Mouse (Mus musculus): ENCODE measurements around the gene Ppt2. TPM values are rescaled to one million over a fixed set of nuclear protein-coding genes. Genes with fewer than 3 reads are reported as not detected.

Ppt2 gene
- polyA plus RNA-seq, 1 experiment, result 35.8 TPM

DNA sequence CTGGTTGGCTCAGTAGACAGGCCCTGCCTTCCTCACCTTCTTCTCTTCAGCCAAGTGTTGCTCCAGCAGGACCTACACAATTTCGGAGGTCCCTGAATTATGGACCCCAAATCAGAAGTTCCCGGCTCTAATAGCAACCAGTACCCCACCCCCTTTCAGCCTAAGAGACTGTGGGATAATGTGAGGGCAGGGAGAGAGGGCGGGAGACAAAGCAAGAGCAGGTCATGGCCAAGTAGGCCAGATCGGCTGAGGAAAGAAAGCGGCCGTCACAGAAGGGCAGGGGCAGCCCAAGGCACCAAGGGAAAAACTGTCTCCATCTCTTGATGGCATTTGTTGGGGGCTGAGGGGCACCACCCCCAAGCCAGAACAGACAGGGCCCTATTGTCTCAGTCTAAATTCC is 12.4 kb downstream of the Ppt2 start, which contains the start of gene Egfl8:
Gene Egfl8, minus strand, starts transcription at position 101 of the 400 bp plus-strand sequence.
- no peak for DNase-seq (ENCODE audit: low read depth, low spot score)
- 86% methylated on average over 6 of the region's 6 CpGs for WGBS

DNA sequence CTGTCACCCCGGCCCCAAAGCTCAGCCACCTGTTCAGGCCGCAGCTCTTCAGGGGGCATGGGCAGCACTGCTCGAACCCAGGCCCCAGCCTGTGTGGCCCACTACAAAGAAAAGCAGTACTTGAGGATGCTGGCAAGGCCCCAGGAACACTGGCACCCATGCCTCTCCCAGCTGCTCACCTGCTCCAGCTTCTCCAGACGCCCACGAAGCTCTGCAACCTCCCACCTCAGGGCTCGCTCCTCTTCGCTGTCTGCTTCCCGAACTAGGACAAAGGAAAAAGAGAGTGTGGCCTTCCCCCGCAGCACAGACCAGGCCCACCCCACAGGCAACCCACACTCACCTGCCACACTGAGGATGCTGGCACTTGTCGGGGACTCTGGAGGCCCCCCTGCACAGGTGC is 14.5 kb downstream of the Ppt2 start:
- WGBS, result 87% methylated on average over 10 of the region's 10 CpGs
- no peak for DNase-seq (ENCODE audit: low read depth, low spot score)

DNA sequence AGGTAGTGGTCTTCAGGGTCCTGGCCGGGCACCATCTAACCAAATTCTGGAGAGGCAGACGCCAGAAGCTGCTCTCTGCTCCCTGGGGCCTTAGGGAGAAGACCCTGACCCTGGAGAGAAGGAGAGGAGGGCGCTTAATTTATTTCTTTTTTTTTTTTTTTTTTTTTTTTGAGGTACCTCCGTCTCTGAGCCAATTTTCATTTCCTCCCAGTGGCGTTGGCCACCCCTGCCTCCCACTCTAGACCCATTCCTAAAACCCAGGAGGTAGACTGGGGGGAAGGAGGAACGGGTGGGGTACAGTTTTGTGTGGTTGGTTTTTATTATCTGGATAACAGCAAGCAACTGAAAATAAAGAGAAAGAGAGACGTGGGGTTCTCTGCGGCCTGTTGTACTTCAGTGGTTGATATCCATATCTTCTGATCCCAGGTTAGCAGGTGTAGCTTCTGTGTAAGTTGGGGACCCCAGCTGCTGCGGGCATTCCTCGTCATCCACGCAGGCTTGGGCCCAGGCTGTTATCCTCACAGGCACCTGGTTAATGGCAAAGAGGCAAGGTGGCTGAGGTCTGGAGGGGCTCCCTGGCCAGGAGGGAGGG is 15.2 kb downstream of the Ppt2 start:
- DNase-seq (ENCODE audit: low read depth, low spot score), result no peak
- WGBS, result 81% methylated on average over 11 of the region's 11 CpGs

DNA sequence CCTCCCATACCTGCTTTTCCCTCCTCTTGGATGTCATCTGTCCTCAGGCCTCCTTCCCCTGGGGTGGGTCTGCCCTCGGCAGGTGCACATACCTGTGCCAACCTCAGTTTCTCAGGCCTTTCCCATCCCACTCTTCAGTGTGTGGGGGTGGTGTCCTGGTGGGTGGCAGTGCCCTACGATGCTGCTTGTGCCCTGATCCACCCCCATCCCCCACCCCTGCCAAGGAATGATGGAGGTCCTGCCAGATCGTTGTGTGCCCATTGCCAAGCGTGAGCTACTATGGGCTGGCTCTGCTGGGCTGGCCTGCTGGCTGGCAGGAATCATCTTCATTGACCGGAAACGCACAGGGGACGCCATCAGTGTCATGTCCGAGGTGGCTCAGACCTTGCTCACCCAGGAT is 17.3 kb downstream of the Ppt2 start:
- DNase-seq (ENCODE audit: low read depth, low spot score), result no peak
- 92% methylated on average over 8 of the region's 8 CpGs for WGBS

DNA sequence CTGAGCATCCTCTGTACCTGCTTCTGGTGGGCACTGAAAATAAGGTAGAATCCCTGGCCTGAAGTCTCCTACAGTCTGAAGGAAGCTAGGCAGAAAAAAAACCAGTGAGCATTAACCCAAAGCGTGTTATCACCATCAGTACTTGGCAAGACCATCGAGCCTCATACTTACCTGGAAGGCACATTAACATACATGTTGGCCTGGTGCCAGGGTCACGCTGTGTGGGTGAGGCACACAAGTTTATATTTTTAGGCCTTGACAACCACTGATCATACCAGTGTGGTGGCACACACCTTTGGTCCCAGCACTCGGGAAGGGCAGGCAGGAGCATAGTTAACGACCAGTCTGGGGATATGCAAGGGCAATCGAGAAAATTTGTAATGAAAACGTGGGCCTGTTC is 20.3 kb downstream of the Ppt2 start:
- DNase-seq (ENCODE audit: low read depth, low spot score), result no peak
- WGBS, result 26% methylated on average over 7 of the region's 7 CpGs

DNA sequence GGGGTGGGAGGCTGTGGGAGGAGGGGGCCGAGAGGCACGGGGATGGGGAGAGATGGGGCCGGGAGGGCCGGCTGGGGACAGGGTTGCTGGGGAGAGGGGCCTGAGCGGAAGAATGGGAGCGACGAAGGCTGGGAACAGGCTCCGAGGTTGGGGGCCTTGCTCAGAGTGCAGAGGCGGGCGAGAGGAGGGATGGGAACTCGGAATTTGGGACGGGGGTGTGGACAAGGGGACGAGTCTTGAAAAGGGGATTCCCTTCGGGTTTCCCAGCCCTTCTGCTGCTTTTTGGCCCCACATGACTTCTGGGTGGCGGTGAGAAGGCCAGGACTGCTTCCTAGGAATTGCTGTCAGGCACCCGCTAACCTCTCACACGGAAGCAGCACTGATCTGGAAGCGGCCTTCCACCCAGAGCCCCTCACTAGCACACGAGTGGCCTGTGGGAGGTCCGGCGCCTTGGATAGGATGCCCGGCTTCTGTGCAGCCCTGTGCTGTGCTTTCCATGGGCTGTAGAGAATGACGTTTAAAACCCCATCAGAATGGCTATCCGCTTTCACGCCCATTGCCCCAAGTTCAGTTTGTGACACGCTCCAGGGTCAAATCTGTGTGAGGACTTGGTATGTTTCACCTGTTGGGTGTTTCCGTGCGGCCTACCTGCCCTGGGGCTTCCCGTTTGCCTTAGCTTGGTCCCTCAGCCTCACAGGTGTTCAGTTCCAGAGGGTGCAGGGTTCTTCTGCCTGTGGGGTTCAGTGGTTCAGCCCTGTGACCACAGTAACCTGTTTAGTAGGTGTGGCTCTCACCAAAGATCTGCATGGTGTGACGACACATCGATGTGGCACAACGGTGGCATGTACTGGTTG is 21.9 kb downstream of the Ppt2 start:
- 4% methylated on average over 32 of the region's 32 CpGs for WGBS
- no peak for DNase-seq (ENCODE audit: low read depth, low spot score)

DNA sequence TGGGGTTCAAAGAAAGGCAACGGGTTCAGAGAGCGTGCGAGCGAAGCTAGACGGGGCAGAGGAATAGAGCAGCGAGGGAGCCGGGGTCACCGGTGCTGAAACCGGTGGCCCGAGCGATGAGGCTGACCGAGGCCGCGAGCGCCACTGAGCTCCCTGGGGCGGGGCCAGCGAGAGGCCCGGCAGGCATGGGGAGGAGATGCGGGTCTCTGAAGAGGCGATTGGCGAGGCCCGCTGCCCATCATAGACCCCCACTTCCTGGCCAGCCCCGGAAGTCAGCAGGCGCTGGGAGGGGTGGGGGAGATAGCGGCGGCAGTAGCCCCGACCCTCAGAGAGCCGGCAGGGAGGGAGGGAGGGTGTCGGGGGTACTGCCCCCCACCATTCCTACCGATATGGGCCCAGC is 22.7 kb downstream of the Ppt2 start:
- no peak for DNase-seq (ENCODE audit: low read depth, low spot score)
- WGBS, result under 1% methylated on average over 30 of the region's 30 CpGs

DNA sequence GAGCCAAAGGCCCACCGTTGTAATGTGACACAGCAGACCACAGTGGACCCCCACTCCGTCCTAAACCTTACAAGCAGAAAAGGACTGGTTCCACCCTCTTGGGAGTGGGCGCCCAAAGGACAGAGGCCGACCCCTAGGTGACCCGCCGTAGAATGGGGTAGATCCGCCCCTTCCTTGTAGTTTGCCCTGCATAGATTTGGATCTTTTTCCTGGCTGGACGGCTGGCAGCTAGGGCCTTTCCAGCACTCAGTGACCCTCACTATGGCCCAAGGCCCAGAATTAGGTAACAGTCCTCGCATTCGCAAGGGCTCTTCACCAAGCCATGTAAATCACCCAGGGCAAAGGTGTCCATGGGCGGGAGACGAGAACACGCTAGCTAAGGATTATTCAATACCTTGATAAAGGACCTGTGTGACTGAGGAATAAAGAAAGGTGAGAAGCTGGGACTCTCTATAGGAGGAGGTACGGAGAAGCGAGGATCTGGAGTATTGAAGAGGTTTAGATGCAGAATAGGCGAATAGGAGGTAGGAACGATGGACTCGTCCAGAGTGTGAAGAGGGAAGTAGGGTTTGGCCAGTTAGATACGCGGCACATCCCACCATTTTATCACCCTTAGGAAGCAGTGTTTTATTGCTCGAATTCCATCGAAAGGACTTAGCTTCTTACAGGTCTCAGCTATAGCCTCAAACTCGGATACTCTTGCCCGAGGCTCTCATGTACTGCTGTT is 23.6 kb downstream of the Ppt2 start:
- WGBS, result 7% methylated on average over 24 of the region's 24 CpGs

DNA sequence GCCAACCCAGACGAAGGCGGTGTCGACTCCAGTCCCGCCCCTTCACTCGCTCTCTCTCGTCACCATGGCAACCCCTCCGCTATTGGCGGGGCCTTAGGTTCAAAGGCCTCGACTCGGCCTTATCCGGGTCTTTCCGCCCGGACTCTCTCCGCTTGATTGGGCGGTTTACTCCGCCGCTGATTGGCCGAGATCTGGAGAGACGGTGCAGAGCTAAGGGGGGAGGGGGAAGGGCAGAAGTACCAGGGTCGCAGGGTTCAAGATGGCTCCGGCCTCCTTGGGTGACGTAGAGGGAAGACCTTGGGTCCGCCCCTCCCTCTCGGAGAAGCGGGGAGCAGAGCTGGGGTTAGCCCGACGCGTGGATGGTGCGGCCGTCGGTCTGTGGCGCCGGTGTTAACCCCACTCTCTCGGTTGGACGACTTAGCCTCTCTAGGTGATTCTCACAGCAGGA is 24.2 kb downstream of the Ppt2 start, which contains the start of gene Agpat1:
Gene Agpat1, plus strand, starts transcription at position 202 of the 448 bp plus-strand sequence.
- WGBS, result under 1% methylated on average over 35 of the region's 35 CpGs
- peak; percentile 98 for DNase-seq (ENCODE audit: low read depth, low spot score)

More for the DNA sequence above, 23.6 kb downstream of the Ppt2 start:
- no peak for DNase-seq (ENCODE audit: low read depth, low spot score)

DNA sequence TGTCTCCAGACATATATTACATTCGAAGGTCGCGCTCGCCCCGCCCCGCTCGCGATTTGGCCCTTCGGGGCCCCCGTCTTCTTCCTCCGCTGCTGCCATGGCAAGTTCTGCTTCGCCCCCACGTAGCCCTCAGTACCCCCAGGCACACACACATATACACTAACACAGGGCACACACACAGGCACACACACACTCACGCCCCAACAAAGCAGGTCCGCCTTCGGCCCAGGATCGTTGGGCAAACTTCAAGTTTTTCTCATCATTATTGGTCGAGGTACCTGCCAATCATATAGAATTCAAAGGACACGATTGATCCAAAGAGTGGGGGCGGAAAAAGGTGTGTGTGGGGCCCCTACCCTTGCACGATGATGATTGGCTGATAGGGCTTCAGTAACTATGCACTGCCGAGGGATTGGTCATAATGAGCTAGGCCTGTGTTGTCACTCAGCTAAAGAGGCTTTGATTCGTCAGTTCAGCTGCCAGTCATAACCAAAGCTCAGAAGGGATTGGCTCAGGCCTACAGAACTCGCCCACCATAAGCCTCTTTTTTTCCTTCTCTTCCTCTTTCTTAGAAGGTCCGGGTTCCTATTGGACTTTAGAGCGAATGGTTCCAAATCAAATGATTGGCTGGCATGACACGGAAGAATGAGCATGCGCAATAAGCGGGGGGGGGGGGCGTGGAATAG is 24.8 kb downstream of the Ppt2 start, which contains the start of gene Rnf5:
Gene Rnf5, minus strand, starts transcription at position 316 of the 686 bp plus-strand sequence.
- DNase-seq (ENCODE audit: low read depth, low spot score), result peak; percentile 100
- WGBS, result under 1% methylated on average over 30 of the region's 30 CpGs

DNA sequence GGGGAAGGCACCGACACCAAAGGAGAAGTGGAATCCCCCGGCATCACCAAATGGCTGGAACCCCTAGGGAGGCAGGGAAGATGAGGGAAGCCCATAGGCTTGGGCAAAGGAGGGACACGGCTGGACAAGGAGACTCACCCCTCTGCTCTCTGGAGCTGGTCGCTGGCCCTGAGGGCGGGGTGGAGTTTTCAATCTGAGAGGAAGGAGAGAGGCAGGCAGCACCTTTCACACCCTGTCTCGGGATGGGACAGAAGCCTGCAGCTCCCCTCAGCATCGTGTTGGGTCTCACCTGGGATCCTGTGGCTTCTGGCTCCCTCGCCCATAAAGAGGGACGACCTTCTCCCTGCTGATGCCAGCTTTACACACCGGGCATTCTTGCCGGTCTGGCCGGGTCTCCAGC is 26.5 kb downstream of the Ppt2 start:
- WGBS, result 73% methylated on average over 12 of the region's 12 CpGs
- DNase-seq (ENCODE audit: low read depth, low spot score), result no peak

DNA sequence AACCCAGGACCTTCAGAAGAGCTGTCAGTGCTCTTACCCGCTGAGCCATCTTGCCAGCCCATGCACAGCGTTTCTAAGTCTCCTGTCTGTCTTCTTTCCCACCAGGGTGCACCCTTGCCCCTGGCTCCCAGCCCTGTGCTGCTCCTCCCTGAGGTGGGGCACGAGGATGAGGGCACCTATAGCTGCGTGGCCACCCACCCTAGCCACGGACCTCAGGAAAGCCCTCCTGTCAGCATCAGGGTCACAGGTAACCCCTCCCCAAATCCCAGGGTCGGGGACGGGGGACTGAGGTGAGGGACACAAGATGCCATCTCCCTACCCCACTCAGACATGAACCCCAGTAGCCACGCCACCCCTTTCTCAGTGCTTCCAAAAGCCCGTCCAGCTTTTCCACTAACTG is 28.4 kb downstream of the Ppt2 start:
- no peak for DNase-seq (ENCODE audit: low read depth, low spot score)
- WGBS, result 63% methylated on average over 9 of the region's 9 CpGs

DNA sequence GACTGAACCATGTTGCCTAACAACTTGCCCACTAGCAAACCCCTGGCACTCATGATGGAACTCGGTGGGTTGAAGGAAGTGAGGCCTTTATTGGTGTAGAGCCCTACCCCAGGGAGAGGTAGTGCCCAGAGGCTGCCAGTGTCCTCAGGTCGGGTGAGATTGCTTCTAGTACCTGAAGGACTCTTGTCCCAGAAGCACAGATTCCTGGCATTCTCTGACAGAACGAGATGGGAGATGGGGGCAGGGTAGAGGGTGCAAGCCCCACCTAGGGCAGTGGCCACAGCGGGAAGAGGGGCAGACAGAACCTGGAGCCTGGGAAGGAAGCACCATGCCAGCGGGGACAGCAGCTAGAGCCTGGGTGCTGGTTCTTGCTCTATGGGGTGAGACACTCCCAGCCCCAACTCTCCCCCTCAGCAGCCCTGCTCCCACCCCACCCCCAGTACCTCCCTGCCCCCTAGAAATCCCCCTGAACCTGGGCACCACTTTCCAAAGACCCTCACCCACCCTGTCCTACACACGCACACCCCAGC is 30.7 kb downstream of the Ppt2 start, which contains the start of gene Ager:
Gene Ager, plus strand, starts transcription at position 297 of the 530 bp plus-strand sequence.
- 21% methylated on average over 6 of the region's 6 CpGs for WGBS
- no peak for DNase-seq (ENCODE audit: low read depth, low spot score)

DNA sequence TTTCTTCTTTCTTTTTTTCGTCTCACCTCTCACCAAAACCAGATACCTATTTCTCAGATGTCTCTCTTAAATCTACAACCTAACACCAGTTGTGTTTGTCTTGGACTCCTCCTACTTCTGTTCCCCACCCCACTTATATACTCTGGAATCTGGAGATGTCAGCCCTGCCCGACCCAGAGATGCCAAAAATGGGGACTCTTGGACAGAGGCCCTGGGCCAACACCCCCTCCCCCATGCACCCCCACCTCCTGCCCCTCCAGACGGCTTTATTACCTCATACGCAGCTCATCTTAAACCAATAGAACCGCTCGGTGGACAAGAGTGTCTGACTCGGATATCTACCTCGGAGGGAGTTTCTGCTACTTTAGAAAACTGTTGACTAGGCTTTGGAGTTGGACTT is 32.2 kb downstream of the Ppt2 start:
- DNase-seq (ENCODE audit: low read depth, low spot score), result no peak
- WGBS, result 64% methylated on average over 8 of the region's 8 CpGs

DNA sequence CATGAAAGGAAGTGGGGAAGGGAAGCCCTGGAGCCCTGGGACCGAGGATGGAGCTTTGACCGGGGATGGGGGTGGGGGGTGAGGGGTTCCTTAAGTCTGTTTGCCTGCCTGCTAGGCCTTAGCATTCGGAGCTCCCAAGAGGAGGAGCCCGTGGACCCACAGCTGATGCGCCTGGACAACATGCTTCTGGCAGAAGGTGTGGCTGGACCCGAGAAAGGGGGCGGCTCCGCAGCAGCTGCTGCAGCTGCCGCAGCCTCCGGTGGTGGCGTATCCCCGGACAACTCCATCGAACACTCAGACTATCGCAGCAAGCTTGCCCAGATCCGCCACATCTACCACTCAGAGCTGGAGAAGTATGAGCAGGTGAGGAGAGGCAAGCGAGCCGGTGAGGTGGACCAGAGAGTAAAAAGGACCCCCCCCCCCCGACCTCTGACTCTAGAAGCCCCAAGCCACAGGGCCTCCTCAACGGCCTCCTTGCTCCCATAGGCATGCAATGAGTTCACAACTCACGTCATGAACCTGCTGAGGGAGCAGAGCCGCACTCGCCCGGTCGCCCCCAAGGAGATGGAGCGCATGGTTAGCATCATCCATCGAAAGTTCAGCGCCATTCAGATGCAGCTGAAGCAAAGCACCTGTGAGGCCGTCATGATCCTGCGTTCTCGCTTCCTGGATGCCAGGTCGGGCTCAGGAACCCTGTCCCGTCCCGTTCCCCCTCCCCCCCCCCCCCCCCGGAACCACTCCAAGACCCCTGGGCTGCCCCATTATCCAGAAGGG is 34.4 kb downstream of the Ppt2 start:
- no peak for DNase-seq (ENCODE audit: low read depth, low spot score)
- WGBS, result 41% methylated on average over 34 of the region's 34 CpGs

DNA sequence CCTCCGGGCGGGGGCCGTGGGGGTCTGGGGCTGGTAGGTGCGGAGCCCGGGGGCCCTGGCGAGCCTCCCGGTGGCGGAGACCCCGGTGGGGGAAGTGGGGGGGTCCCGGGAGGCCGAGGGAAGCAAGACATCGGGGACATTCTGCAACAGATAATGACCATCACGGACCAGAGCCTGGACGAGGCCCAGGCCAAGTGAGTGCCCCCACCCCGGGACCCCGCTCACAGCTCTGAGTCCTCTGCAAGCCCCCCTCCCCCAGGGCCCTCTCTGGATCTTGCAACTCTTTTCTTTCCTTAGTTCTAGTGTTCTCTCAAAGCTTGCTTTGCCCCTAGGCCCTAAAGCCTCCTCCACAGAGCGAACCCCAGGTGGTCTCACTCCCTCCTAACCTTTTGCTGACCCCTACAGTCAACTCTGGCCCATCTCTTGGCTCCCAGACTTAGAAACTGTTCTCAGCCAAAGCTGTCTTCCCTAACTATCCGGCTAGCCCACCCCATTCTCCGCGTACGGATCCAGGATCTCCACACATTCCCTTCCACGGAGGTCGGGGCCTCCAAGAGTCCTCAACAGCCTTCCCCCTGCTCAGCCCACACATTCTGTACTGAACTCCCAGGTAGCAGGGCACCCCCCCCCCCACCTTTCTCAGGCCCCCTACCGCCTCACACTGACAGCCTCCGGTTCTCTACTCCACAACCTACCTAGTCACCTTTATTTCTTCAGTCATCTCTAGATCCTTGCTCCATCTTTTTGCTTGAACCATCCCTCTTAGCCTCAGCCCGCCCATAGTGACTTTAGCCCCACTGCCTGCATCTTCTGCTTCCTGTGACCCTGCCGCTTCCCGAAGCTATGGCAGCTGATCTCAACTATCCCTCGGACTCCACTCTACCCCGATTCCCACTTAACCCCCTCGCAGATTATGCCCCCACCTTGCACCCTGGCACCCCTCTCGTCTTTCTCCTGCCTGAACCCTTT is 35.4 kb downstream of the Ppt2 start:
- WGBS, result 1% methylated on average over 32 of the region's 32 CpGs
- no peak for DNase-seq (ENCODE audit: low read depth, low spot score)

DNA sequence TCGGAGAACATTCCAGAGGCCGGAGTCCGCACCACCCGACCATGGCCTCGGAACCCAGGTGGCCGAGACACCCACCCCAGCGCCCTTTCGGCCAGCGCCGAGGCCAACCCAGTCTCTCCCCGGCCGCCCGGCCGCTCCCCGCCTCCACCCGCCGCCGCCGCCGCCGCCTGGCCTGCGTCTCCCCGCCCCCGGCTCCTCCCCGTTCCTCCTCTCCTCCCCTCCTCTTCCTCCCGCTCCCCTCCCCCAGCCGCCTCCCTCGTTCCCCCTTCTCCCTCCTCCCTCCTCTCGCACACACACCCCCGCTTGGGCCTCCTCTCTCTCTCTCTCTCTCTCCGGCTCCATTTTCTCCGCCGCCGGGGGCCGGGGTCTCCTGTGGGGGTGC is 36.3 kb downstream of the Ppt2 start:
- under 1% methylated on average over 31 of the region's 35 CpGs for WGBS
- DNase-seq (ENCODE audit: low read depth, low spot score), result no peak

Measured in large intestine, adult 2 months (tissue).